Comparison of ENCODE assay signal across 19 mouse cellular contexts in genomic region chr3:80874690-80875353, GRCm38 (mm10).
"Had no signal": no experiment of that assay in that cellular context is flagged by ENCODE, and none has a peak within 500 bp of the region (broad histone marks: within the 10 kb centered on the region; RNA-seq: fewer than 3 reads in every experiment).

No protein-coding gene starts in this region.

- H3K27me3 ChIP-seq: kidney, embryonic 15.5 days; limb, embryonic 12.5 days; limb, embryonic 15.5 days; liver, embryonic 12.5 days; liver, embryonic 15.5 days; lung, embryonic 15.5 days; megakaryocyte, embryonic 14.5 days; midbrain, embryonic 13.5 days had no signal

- DNase-seq: kidney, adult 2 months; kidney, postnatal 10 days; kidney, postnatal 36 days; layer of hippocampus, postnatal 36 days; lung, adult 18-20 months; lung, postnatal 10 days; lung, postnatal 36 days; thymus, adult 18-20 months; thymus, postnatal 4 days had no signal

- H3K4me2 ChIP-seq: kidney, embryonic 15.5 days; limb, embryonic 12.5 days; limb, embryonic 15.5 days; liver, embryonic 12.5 days; liver, embryonic 15.5 days; lung, embryonic 15.5 days; midbrain, embryonic 13.5 days had no signal

- H3K9me3 ChIP-seq: kidney, embryonic 15.5 days; limb, embryonic 12.5 days; limb, embryonic 15.5 days; liver, embryonic 12.5 days; liver, embryonic 15.5 days; lung, embryonic 15.5 days; midbrain, embryonic 13.5 days had no signal

- H3K27ac ChIP-seq: kidney, embryonic 15.5 days; left cerebral cortex, adult 2 months; limb, embryonic 12.5 days; limb, embryonic 15.5 days; liver, embryonic 12.5 days; liver, embryonic 15.5 days; lung, embryonic 15.5 days; midbrain, embryonic 13.5 days had no signal

- ATAC-seq: intestine, postnatal 0 days; liver, embryonic 12.5 days; midbrain, embryonic 13.5 days had no signal

- H3K36me3 ChIP-seq: kidney, embryonic 15.5 days; limb, embryonic 15.5 days; liver, embryonic 12.5 days; liver, embryonic 15.5 days; lung, embryonic 15.5 days; midbrain, embryonic 13.5 days had no signal

- H3K4me3 ChIP-seq: kidney, embryonic 15.5 days; left cerebral cortex, adult 2 months; limb, embryonic 12.5 days; limb, embryonic 15.5 days; liver, embryonic 12.5 days; liver, embryonic 15.5 days; lung, embryonic 15.5 days; megakaryocyte, embryonic 14.5 days; midbrain, embryonic 13.5 days had no signal

- H3K9ac ChIP-seq: kidney, embryonic 15.5 days; limb, embryonic 12.5 days; limb, embryonic 15.5 days; liver, embryonic 12.5 days; liver, embryonic 15.5 days; lung, embryonic 15.5 days; midbrain, embryonic 13.5 days had no signal

- H3K4me1 ChIP-seq: kidney, embryonic 15.5 days; limb, embryonic 15.5 days; liver, embryonic 12.5 days; liver, embryonic 15.5 days; lung, embryonic 15.5 days; megakaryocyte, embryonic 14.5 days had no signal
